Mouse (Mus musculus) stomach, embryonic 16.5 days (tissue): ENCODE measurements around the gene Plau. TPM values are rescaled to one million over a fixed set of nuclear protein-coding genes. Genes with fewer than 3 reads are reported as not detected.

Experiments used
- ATAC-seq: fragments of 200-750 bp; cut with Nextera tagmentation; 2 replicates; pipeline ENCODE4 v1.8.0; 2017; ENCODE audit warnings: moderate number of reproducible peaks, moderate TSS enrichment; ENCODE audit not compliant: insufficient read depth, low FRiP score
- H3K27ac ChIP-seq: fragments of 300-500 bp; sonication (generic); 2 replicates; pipeline ENCODE4 v1.5.1; 2014; ENCODE audit warnings: low read length
- H3K27me3 ChIP-seq: fragments of 300-500 bp; sonication (generic); 2 replicates; pipeline ENCODE4 v1.6.1; 2014; ENCODE audit warnings: low read length, control low read depth, mixed read lengths; ENCODE audit not compliant: control insufficient read depth, insufficient read depth
- H3K36me3 ChIP-seq: fragments of 300-500 bp; sonication (generic); 2 replicates; pipeline ENCODE4 v1.6.1; 2014; ENCODE audit warnings: low read length; ENCODE audit not compliant: control insufficient read depth, insufficient read depth
- H3K4me1 ChIP-seq: fragments of 300-500 bp; sonication (generic); 2 replicates; pipeline ENCODE4 v1.6.1; 2014; ENCODE audit warnings: low read length, control low read depth, mixed read lengths; ENCODE audit not compliant: control insufficient read depth, insufficient read depth
- H3K4me2 ChIP-seq: fragments of 300-500 bp; sonication (generic); 2 replicates; pipeline ENCODE4 v1.6.1; 2014; ENCODE audit warnings: low read depth, low read length, mixed read lengths
- H3K4me3 ChIP-seq: fragments of 300-500 bp; sonication (generic); replicated peaks from 2 replicates; pipeline ENCODE4 v1.5.1; 2014; ENCODE audit warnings: mild to moderate bottlenecking, low read length
- H3K9ac ChIP-seq: fragments of 300-500 bp; sonication (generic); 2 replicates; pipeline ENCODE4 v1.6.1; 2014; ENCODE audit warnings: low read length
- H3K9me3 ChIP-seq: fragments of 300-500 bp; sonication (generic); replicated peaks from 2 replicates; pipeline ENCODE4 v1.6.1; 2016; ENCODE audit warnings: low read length, control low read depth; ENCODE audit not compliant: control insufficient read depth
- WGBS: fragments of 180-500 bp; shearing (Covaris S2); extraction: QIAGEN DNeasy Blood & Tissue Kit; methylation state at CpG from one replicate; pipeline ENCODE4 v1.1.7; 2014; 5-methylcytosine and 5-hydroxymethylcytosine counted together
- polyA plus RNA-seq: library from polyadenylated mRNA; unstranded; fragments of >200 nt; fragmentation: Nextera tagmentation; extraction: Ambion mirVana; gene quantifications from 2 replicates; pipeline ENCODE4 v1.2.1, GENCODE M21; 2015

Gene Plau
- polyA plus RNA-seq, 1 experiment from 2014 or later = 1.9 TPM

DNA sequence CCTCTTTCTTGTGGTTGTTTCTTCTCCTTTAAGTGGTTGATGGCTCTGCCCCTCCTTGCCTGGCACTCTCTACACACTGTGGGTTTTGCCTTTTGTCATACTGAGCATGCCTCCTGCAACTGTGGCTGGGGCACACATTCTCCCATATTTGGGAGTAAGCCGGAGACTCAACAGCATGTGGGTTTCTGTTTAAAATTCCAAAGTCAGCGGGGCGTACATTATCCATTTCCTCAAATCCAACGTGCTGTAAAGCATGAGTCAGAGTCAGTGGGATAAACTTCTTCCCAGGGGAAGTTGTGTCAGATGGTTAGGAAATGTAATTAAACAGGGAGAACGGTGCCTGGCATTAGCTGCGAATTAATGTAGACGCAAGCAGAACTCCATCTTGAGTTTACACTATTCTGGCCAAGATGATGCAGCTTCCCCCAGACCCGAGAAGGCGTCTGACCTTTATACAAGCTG lies 55.5 kb downstream of the Plau start:
- H3K4me2 ChIP-seq = peak overlapping the region; percentile 8; the same call in 1 of the 2 replicates

More for the DNA sequence above, 55.5 kb downstream of the Plau start:
- peak overlapping the region; percentile 80 for H3K27ac ChIP-seq
- H3K4me3 ChIP-seq = no peak overlapping the region
- ATAC-seq = peak; percentile 82
- H3K9me3 ChIP-seq = no peaks in the 10 kb centered on the region
- H3K4me1 ChIP-seq = peaks cover 15% of the 10 kb centered on the region; the same call in 1 of the 2 replicates
- no peaks in the 10 kb centered on the region for H3K27me3 ChIP-seq
- H3K9ac ChIP-seq = no peak overlapping the region
- 19% methylated on average over 9 of the region's 9 CpGs for WGBS
- H3K36me3 ChIP-seq = no peaks in the 10 kb centered on the region

Other genes starting within 250 kb of the Plau start
- 6.4 and 7.4 TPM in 2 replicates for gene Usp54, start 195.6 kb upstream of the Plau start, polyA plus RNA-seq
- 1.4 and 29.8 TPM in 2 replicates for gene Myoz1, start 180.1 kb upstream of the Plau start, polyA plus RNA-seq
- 0.36 and 5.1 TPM in 2 replicates for gene Synpo2l, start 168.3 kb upstream of the Plau start, polyA plus RNA-seq
- gene Sec24c, start 162.4 kb upstream of the Plau start, polyA plus RNA-seq = 90.5 and 110 TPM in 2 replicates
- 18.3 and 19.3 TPM in 2 replicates for gene Fut11, start 141.7 kb upstream of the Plau start, polyA plus RNA-seq
- gene Chchd1, start 133.7 kb upstream of the Plau start, polyA plus RNA-seq = 149 and 187 TPM in 2 replicates
- gene Zswim8, start 129.1 kb upstream of the Plau start, polyA plus RNA-seq = 23.2 and 26.8 TPM in 2 replicates
- gene Ndst2, start 102.1 kb upstream of the Plau start, polyA plus RNA-seq = 23.7 and 24.4 TPM in 2 replicates
- gene Camk2g, start 42.6 kb upstream of the Plau start, polyA plus RNA-seq = 43.7 and 45.3 TPM in 2 replicates
- gene Vcl, start 92.7 kb downstream of the Plau start, polyA plus RNA-seq = 108 and 116 TPM in 2 replicates
- gene Ap3m1, start 215.8 kb downstream of the Plau start, polyA plus RNA-seq = 66.4 and 73.8 TPM in 2 replicates
- gene Adk, start 215.9 kb downstream of the Plau start, polyA plus RNA-seq = 138 and 151 TPM in 2 replicates